ENCODE assay signal across 15 mouse cellular contexts in the genomic region with DNA sequence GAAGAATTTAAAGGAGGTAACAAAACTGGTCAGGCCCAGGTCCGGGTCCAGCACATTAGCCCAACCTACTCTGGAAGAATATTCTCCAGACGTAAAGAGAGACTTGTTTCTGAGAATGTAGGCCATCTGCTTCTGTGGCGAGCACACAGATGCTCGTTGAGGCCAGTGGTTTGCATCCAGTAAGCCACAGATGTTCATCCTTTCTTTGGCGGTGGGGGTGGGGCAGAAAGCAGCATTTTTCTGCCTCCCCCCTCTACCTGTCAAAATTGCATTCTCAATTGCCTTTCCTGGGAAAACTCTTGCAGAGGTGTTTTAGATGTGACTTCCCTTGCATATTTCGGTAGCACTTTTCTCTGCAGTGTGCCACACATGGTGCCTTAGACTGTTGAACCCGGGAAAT.
DNase-seq lines count a peak whose midpoint lies in the region; ATAC-seq and TF ChIP-seq lines count a peak whose summit lies in the region.
"Had no signal": no experiment of that assay in that cellular context is flagged by ENCODE, and none has a peak within 500 bp of the region (broad histone marks: within the 10 kb centered on the region; RNA-seq: fewer than 3 reads in every experiment).

No protein-coding gene starts in this region.

- no peaks in the 10 kb centered on the region for H3K27me3 ChIP-seq in heart, embryonic 10.5 days (ENCODE audit: insufficient read depth, poor library complexity, severe bottlenecking)
- no peaks in the 10 kb centered on the region for H3K27me3 ChIP-seq in kidney, embryonic 15.5 days
- no peaks in the 10 kb centered on the region for H3K27me3 ChIP-seq in kidney, adult 2 months (replicated peaks; ENCODE audit: control insufficient read depth, insufficient read depth, low read length)
- H3K27me3 ChIP-seq in hindbrain, postnatal 0 days (ENCODE audit: insufficient read depth, low read length), result no peaks in the 10 kb centered on the region
- H3K27me3 ChIP-seq: hindbrain, embryonic 13.5 days; megakaryocyte, embryonic 14.5 days had no signal

- TF ChIP-seq POLR2A in kidney, adult 2 months (IDR thresholded peaks at IDR 0.05; ENCODE audit: low read depth, low read length), result no peak

- H3K27ac ChIP-seq in heart, embryonic 10.5 days, result 0 out of 2 replicates have a peak overlapping the region, but pooled peaks have one; percentile 44
- 0 out of 2 replicates have a peak overlapping the region, but pooled peaks have one; percentile 23 for H3K27ac ChIP-seq in kidney, embryonic 15.5 days
- no peak overlapping the region for H3K27ac ChIP-seq in kidney, adult 2 months (ENCODE audit: insufficient read depth, low read depth, low read length)
- no peak overlapping the region for H3K27ac ChIP-seq in hindbrain, postnatal 0 days
- H3K27ac ChIP-seq: heart, adult 2 months; hindbrain, embryonic 13.5 days; stomach, postnatal 0 days had no signal

- H3K36me3 ChIP-seq in heart, embryonic 10.5 days, result 0 out of 2 replicates have a peak, but pooled peaks cover 11% of the 10 kb centered on the region
- H3K36me3 ChIP-seq in kidney, embryonic 15.5 days, result no peaks in the 10 kb centered on the region
- H3K36me3 ChIP-seq in kidney, adult 2 months (ENCODE audit: control insufficient read depth, insufficient read depth, low read length), result no peaks in the 10 kb centered on the region
- no peaks in the 10 kb centered on the region for H3K36me3 ChIP-seq in hindbrain, postnatal 0 days (ENCODE audit: insufficient read depth, low read length)
- H3K36me3 ChIP-seq: hindbrain, embryonic 13.5 days had no signal

- H3K9ac ChIP-seq in kidney, embryonic 15.5 days, result no peak overlapping the region
- no peak overlapping the region for H3K9ac ChIP-seq in hindbrain, postnatal 0 days (replicated peaks; ENCODE audit: low read length)
- H3K9ac ChIP-seq: hindbrain, embryonic 13.5 days had no signal

- H3K4me1 ChIP-seq in heart, embryonic 10.5 days, result peaks cover 38% of the 10 kb centered on the region
- H3K4me1 ChIP-seq in kidney, embryonic 15.5 days, result peaks cover 16% of the 10 kb centered on the region
- H3K4me1 ChIP-seq in kidney, adult 2 months (ENCODE audit: control insufficient read depth, insufficient read depth, low read length), result peaks cover 6% of the 10 kb centered on the region; the same call in 1 of the 2 replicates
- no peaks in the 10 kb centered on the region for H3K4me1 ChIP-seq in hindbrain, postnatal 0 days (ENCODE audit: insufficient read depth, low read length)

- no peak overlapping the region for H3K4me2 ChIP-seq in kidney, embryonic 15.5 days
- no peak overlapping the region for H3K4me2 ChIP-seq in hindbrain, postnatal 0 days (ENCODE audit: low read depth, low read length)
- H3K4me2 ChIP-seq: hindbrain, embryonic 13.5 days; liver, embryonic 11.5 days had no signal

- DNase-seq in heart, embryonic 10.5 days (ENCODE audit: low spot score), result no peak
- no peak for DNase-seq in heart, adult 9 months (ENCODE audit: low spot score in 2 of 2)
- no peak for DNase-seq in kidney, adult 2 months
- DNase-seq in mesoderm, embryonic 11.5 days (ENCODE audit: low read depth, low spot score), result peak; percentile 23
- DNase-seq in thymus, postnatal 36 days, result peak; percentile 59 to 73
- DNase-seq in natural killer cell, adult 2 months (ENCODE audit: low spot score in 2 of 2), result no peak
- DNase-seq in hindbrain, postnatal 0 days (ENCODE audit: low spot score), result no peak
- DNase-seq: right cerebral cortex, adult 18-20 months had no signal

- 63% methylated on average over 7 of the region's 7 CpGs for WGBS in heart, embryonic 10.5 days
- 67% methylated on average over 7 of the region's 7 CpGs for WGBS in kidney, embryonic 15.5 days
- WGBS in kidney, adult 2 months, result 77% methylated on average over 7 of the region's 7 CpGs
- WGBS in hindbrain, postnatal 0 days, result 71% methylated on average over 7 of the region's 7 CpGs

- no peak for ATAC-seq in kidney, embryonic 15.5 days (replicated peaks; ENCODE audit: low FRiP score)
- no peak for ATAC-seq in hindbrain, postnatal 0 days
- ATAC-seq: forebrain, embryonic 14.5 days had no signal

- no peaks in the 10 kb centered on the region for H3K9me3 ChIP-seq in heart, embryonic 10.5 days
- no peaks in the 10 kb centered on the region for H3K9me3 ChIP-seq in kidney, embryonic 15.5 days (replicated peaks)
- no peaks in the 10 kb centered on the region for H3K9me3 ChIP-seq in hindbrain, postnatal 0 days (ENCODE audit: low read length)
- H3K9me3 ChIP-seq: hindbrain, embryonic 13.5 days; megakaryocyte, embryonic 14.5 days had no signal

- TF ChIP-seq CTCF in kidney, adult 2 months (conservative IDR thresholded peaks at IDR 0.05; ENCODE audit: insufficient read depth, insufficient read length, low read depth, low read length), result no peak
- TF ChIP-seq CTCF in hindbrain, postnatal 0 days (IDR thresholded peaks at IDR 0.05; ENCODE audit: low read depth), result no peak

- H3K4me3 ChIP-seq in heart, embryonic 10.5 days, result no peak overlapping the region
- no peak overlapping the region for H3K4me3 ChIP-seq in kidney, embryonic 15.5 days (replicated peaks)
- no peak overlapping the region for H3K4me3 ChIP-seq in kidney, adult 2 months (ENCODE audit: insufficient read depth, low read depth, low read length)
- no peak overlapping the region for H3K4me3 ChIP-seq in hindbrain, postnatal 0 days (ENCODE audit: low read length)
- H3K4me3 ChIP-seq: heart, adult 2 months; hindbrain, embryonic 13.5 days; megakaryocyte, embryonic 14.5 days had no signal

Comparison
In these comparisons a context has a peak if more than half of its experiments do, and no peak if none do; other contexts are left out.
1. H3K27ac ChIP-seq: peak in heart, embryonic 10.5 days (single experiment) and kidney, embryonic 15.5 days (single experiment); none in kidney, adult 2 months (single experiment) and hindbrain, postnatal 0 days (single experiment).
2. DNase-seq: peak in mesoderm, embryonic 11.5 days (single experiment) and thymus, postnatal 36 days (2 of 2); none in heart, embryonic 10.5 days (single experiment), heart, adult 9 months (0 of 2), kidney, adult 2 months (single experiment), natural killer cell, adult 2 months (0 of 2) and hindbrain, postnatal 0 days (single experiment).